In the genomic region with DNA sequence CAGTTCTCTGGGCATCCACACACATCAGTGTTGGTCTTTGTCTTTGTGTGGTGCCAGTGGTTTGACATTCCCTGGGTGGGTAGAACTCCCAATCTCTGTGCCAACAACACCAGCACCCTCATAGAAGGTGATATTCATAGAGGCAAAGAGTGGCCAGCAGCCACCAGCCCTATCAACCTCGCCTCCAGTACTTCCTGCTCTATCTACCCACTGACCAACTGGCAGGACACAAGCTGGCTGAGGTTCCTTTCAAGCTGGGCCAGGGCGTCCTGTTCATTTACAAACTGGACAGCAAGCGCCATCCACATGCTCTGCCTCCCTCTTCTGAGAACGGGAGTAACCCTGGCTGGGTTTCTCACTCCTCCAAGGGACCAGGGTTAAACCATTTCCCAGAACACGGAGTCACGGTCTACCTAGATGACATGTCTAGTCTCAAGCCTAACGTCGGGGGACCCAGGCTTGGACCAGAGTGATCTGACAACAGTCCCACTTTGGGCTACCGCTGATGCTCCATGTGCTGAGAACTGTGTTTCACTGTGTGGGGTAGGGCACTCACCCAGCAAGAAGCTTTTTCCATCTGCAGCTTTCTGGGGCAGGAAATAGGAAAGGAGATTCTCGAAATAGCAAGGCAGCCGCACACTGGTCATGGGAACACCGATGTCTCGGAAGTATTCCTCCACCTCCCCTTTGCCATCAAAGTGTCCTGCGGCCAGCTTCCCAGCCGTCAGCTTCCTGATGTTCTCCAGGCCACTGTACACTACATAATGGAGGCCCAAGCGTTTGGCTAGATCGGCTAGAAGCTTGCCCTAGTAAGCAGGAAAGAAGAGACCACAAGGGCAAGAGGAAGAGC, we compare ENCODE assay signal across 19 mouse cellular contexts. TPM values are rescaled to one million over a fixed set of nuclear protein-coding genes. Genes with fewer than 3 reads are reported as not detected.
DNase-seq lines count a peak whose midpoint lies in the region; ATAC-seq lines count a peak whose summit lies in the region.
"Had no signal": no experiment of that assay in that cellular context is flagged by ENCODE, and none has a peak within 500 bp of the region (broad histone marks: within the 10 kb centered on the region; RNA-seq: fewer than 3 reads in every experiment).

No protein-coding gene starts in this region.

- ATAC-seq in heart, embryonic 11.5 days (replicated peaks; ENCODE audit: insufficient number of reproducible peaks, low FRiP score, low TSS enrichment): no peak
- ATAC-seq in hindbrain, embryonic 11.5 days (ENCODE audit: low FRiP score): no peak
- ATAC-seq in hindbrain, embryonic 14.5 days (ENCODE audit: low FRiP score): no peak
- no peak for ATAC-seq in midbrain, embryonic 15.5 days (replicated peaks)
- ATAC-seq: forebrain, embryonic 16.5 days; liver, postnatal 0 days had no signal

- no peak overlapping the region for H3K4me3 ChIP-seq in heart, embryonic 11.5 days (ENCODE audit: low read depth, low read length)
- no peak overlapping the region for H3K4me3 ChIP-seq in brown adipose tissue, adult 24 weeks (ENCODE audit: insufficient read depth, low read depth, low read length)
- no peak overlapping the region for H3K4me3 ChIP-seq in hindbrain, embryonic 11.5 days (ENCODE audit: low read depth, low read length)
- H3K4me3 ChIP-seq in hindbrain, embryonic 14.5 days (replicated peaks; ENCODE audit: low read length): no peak overlapping the region
- H3K4me3 ChIP-seq in midbrain, embryonic 15.5 days: no peak overlapping the region
- H3K4me3 ChIP-seq: erythroblast, embryonic 14.5 days; midbrain, embryonic 10.5 days; neural tube, embryonic 12.5 days had no signal

- H3K9me3 ChIP-seq in heart, embryonic 11.5 days (replicated peaks; ENCODE audit: control insufficient read depth, low read length): no peaks in the 10 kb centered on the region
- no peaks in the 10 kb centered on the region for H3K9me3 ChIP-seq in hindbrain, embryonic 11.5 days (ENCODE audit: control insufficient read depth, low read length)
- no peaks in the 10 kb centered on the region for H3K9me3 ChIP-seq in hindbrain, embryonic 14.5 days (ENCODE audit: control insufficient read depth, low read length)
- no peaks in the 10 kb centered on the region for H3K9me3 ChIP-seq in midbrain, embryonic 15.5 days
- H3K9me3 ChIP-seq: midbrain, embryonic 10.5 days; neural tube, embryonic 12.5 days had no signal

- no peak overlapping the region for H3K9ac ChIP-seq in heart, embryonic 11.5 days (ENCODE audit: low read depth, low read length)
- H3K9ac ChIP-seq in hindbrain, embryonic 11.5 days (ENCODE audit: low read depth, low read length): no peak overlapping the region
- no peak overlapping the region for H3K9ac ChIP-seq in hindbrain, embryonic 14.5 days
- H3K9ac ChIP-seq in midbrain, embryonic 15.5 days: no peak overlapping the region
- H3K9ac ChIP-seq: liver, postnatal 0 days; neural tube, embryonic 12.5 days had no signal

- peak; percentile 62 to 81 for DNase-seq in heart, adult 18-20 months
- peak; percentile 60 for DNase-seq in cerebellum, adult 8-10 months
- peak; percentile 37 to 58 for DNase-seq in heart, adult 9 months (ENCODE audit: low spot score in 2 of 2)
- no peak for DNase-seq in hindbrain, embryonic 11.5 days (ENCODE audit: low spot score)
- no peak for DNase-seq in hindbrain, embryonic 14.5 days (ENCODE audit: low spot score)
- DNase-seq: adrenal gland, postnatal 36 days; kidney, adult 8-10 months; kidney, postnatal 25 days; liver; liver, postnatal 0 days; right cerebral cortex, postnatal 14 days; thymus, postnatal 14 days had no signal

- H3K27me3 ChIP-seq in heart, embryonic 11.5 days (ENCODE audit: control insufficient read depth, insufficient read depth, low read length): no peaks in the 10 kb centered on the region
- no peaks in the 10 kb centered on the region for H3K27me3 ChIP-seq in hindbrain, embryonic 11.5 days (ENCODE audit: control insufficient read depth, insufficient read depth, low read length)
- H3K27me3 ChIP-seq in hindbrain, embryonic 14.5 days (ENCODE audit: control insufficient read depth, insufficient read depth, low read length): no peaks in the 10 kb centered on the region
- no peaks in the 10 kb centered on the region for H3K27me3 ChIP-seq in midbrain, embryonic 15.5 days (replicated peaks)
- H3K27me3 ChIP-seq: neural tube, embryonic 12.5 days had no signal

- no peak overlapping the region for H3K4me2 ChIP-seq in heart, embryonic 11.5 days
- no peak overlapping the region for H3K4me2 ChIP-seq in hindbrain, embryonic 11.5 days (replicated peaks; ENCODE audit: low read depth, low read length)
- no peak overlapping the region for H3K4me2 ChIP-seq in hindbrain, embryonic 14.5 days (replicated peaks)
- no peak overlapping the region for H3K4me2 ChIP-seq in midbrain, embryonic 15.5 days
- H3K4me2 ChIP-seq: neural tube, embryonic 12.5 days had no signal

- H3K4me1 ChIP-seq in heart, embryonic 11.5 days (ENCODE audit: control insufficient read depth, insufficient read depth, low read length): no peaks in the 10 kb centered on the region
- H3K4me1 ChIP-seq in brown adipose tissue, adult 24 weeks (ENCODE audit: control insufficient read depth, insufficient read depth, insufficient read length, low read length): peaks cover 5% of the 10 kb centered on the region; the same call in 1 of the 2 replicates
- no peaks in the 10 kb centered on the region for H3K4me1 ChIP-seq in hindbrain, embryonic 11.5 days (replicated peaks; ENCODE audit: control insufficient read depth, insufficient read depth, low read length)
- no peaks in the 10 kb centered on the region; the same call in 1 of the 2 replicates for H3K4me1 ChIP-seq in hindbrain, embryonic 14.5 days (replicated peaks; ENCODE audit: control insufficient read depth, insufficient read depth, low read length)
- peaks cover 9% of the 10 kb centered on the region for H3K4me1 ChIP-seq in midbrain, embryonic 15.5 days

- peaks cover 26% of the 10 kb centered on the region for H3K36me3 ChIP-seq in heart, embryonic 11.5 days (ENCODE audit: control insufficient read depth, insufficient read depth, low read length)
- peaks cover 3% of the 10 kb centered on the region; the same call in 1 of the 2 replicates for H3K36me3 ChIP-seq in hindbrain, embryonic 11.5 days (ENCODE audit: control insufficient read depth, insufficient read depth, low read length)
- peaks cover 59% of the 10 kb centered on the region for H3K36me3 ChIP-seq in hindbrain, embryonic 14.5 days (replicated peaks; ENCODE audit: control insufficient read depth, insufficient read depth)
- peaks cover 21% of the 10 kb centered on the region; the same call in 1 of the 2 replicates for H3K36me3 ChIP-seq in midbrain, embryonic 15.5 days (replicated peaks)

- 75% methylated on average over 17 of the region's 17 CpGs for WGBS in heart, embryonic 11.5 days (ENCODE audit: insufficient replicate concordance)
- 93% methylated on average over 17 of the region's 17 CpGs for WGBS in hindbrain, embryonic 11.5 days
- 89% methylated on average over 17 of the region's 17 CpGs for WGBS in hindbrain, embryonic 14.5 days
- 95% methylated on average over 17 of the region's 17 CpGs for whole genome bisulfite sequencing in midbrain, embryonic 15.5 days

- no peak overlapping the region for H3K27ac ChIP-seq in heart, embryonic 11.5 days (ENCODE audit: low read depth, low read length)
- peak overlapping the region; percentile 36 for H3K27ac ChIP-seq in brown adipose tissue, adult 24 weeks (replicated peaks; ENCODE audit: low read depth, low read length)
- H3K27ac ChIP-seq in hindbrain, embryonic 11.5 days (ENCODE audit: low read depth, low read length): no peak overlapping the region
- no peak overlapping the region for H3K27ac ChIP-seq in hindbrain, embryonic 14.5 days
- H3K27ac ChIP-seq in midbrain, embryonic 15.5 days: no peak overlapping the region
- H3K27ac ChIP-seq: midbrain, embryonic 10.5 days; neural tube, embryonic 12.5 days had no signal

RNA-seq across cellular contexts. Expression of gene Nmral1, which starts 5.1 kb away (rescaled TPM):
- 1 to 10 TPM; 2.0 to 3.0 TPM for total RNA-seq in heart, adult 18-20 months (2021)
- 53.1 and 58.3 TPM in 2 replicates for polyA plus RNA-seq in heart, embryonic 11.5 days (2014; fragmentation: Nextera tagmentation; extraction: Ambion mirVana)
- polyA plus RNA-seq in brown adipose tissue, adult 24 weeks (2012; ENCODE audit: insufficient read depth, insufficient read length, missing spikeins): 4.0 and 5.7 TPM in 2 replicates
- 147 and 162 TPM in 2 replicates for polyA plus RNA-seq in hindbrain, embryonic 11.5 days (2014; fragmentation: Nextera tagmentation; extraction: Ambion mirVana)
- 56.4 and 58.0 TPM in 2 replicates for polyA plus RNA-seq in hindbrain, embryonic 14.5 days (2014; fragmentation: Nextera tagmentation; extraction: Ambion mirVana)
- polyA plus RNA-seq in midbrain, embryonic 15.5 days (2015; fragmentation: Nextera tagmentation; extraction: Ambion mirVana): 78.3 and 79.6 TPM in 2 replicates

RNA-seq across cellular contexts. Expression of gene Hmox2, which starts 12.1 kb away (rescaled TPM):
- total RNA-seq in heart, adult 18-20 months (2021): 10 to 100 TPM; 76.9 to 95.9 TPM
- 102 and 109 TPM in 2 replicates for polyA plus RNA-seq in heart, embryonic 11.5 days (2014; fragmentation: Nextera tagmentation; extraction: Ambion mirVana)
- 74.8 and 95.3 TPM in 2 replicates for polyA plus RNA-seq in brown adipose tissue, adult 24 weeks (2012; ENCODE audit: insufficient read depth, insufficient read length, missing spikeins)
- polyA plus RNA-seq in hindbrain, embryonic 11.5 days (2014; fragmentation: Nextera tagmentation; extraction: Ambion mirVana): 91.3 and 96.4 TPM in 2 replicates
- polyA plus RNA-seq in hindbrain, embryonic 14.5 days (2014; fragmentation: Nextera tagmentation; extraction: Ambion mirVana): 102 and 115 TPM in 2 replicates
- polyA plus RNA-seq in midbrain, embryonic 15.5 days (2015; fragmentation: Nextera tagmentation; extraction: Ambion mirVana): 101 and 103 TPM in 2 replicates

RNA-seq across cellular contexts. Expression of gene Coro7, which starts 34.5 kb away (rescaled TPM):
- total RNA-seq in heart, adult 18-20 months (2021): 10 to 100 TPM; 12.7 to 14.2 TPM
- 12.1 and 12.4 TPM in 2 replicates for polyA plus RNA-seq in heart, embryonic 11.5 days (2014; fragmentation: Nextera tagmentation; extraction: Ambion mirVana)
- polyA plus RNA-seq in brown adipose tissue, adult 24 weeks (2012; ENCODE audit: insufficient read depth, insufficient read length, missing spikeins): 10.6 and 28.7 TPM in 2 replicates
- polyA plus RNA-seq in hindbrain, embryonic 11.5 days (2014; fragmentation: Nextera tagmentation; extraction: Ambion mirVana): 14.4 and 15.0 TPM in 2 replicates
- polyA plus RNA-seq in hindbrain, embryonic 14.5 days (2014; fragmentation: Nextera tagmentation; extraction: Ambion mirVana): 24.1 and 27.2 TPM in 2 replicates
- polyA plus RNA-seq in midbrain, embryonic 15.5 days (2015; fragmentation: Nextera tagmentation; extraction: Ambion mirVana): 32.1 and 33.2 TPM in 2 replicates

Comparison
In these comparisons a context has a peak if more than half of its experiments do, and no peak if none do; other contexts are left out.
1. DNase-seq: peak in heart, adult 18-20 months (2 of 2), cerebellum, adult 8-10 months (single experiment) and heart, adult 9 months (2 of 2); none in hindbrain, embryonic 11.5 days (single experiment) and hindbrain, embryonic 14.5 days (single experiment).